Mouse (Mus musculus) liver, embryonic 16.5 days (tissue): ENCODE results near the gene Pih1d3. TPM values are rescaled to one million over a fixed set of nuclear protein-coding genes. Genes with fewer than 3 reads are reported as not detected.

Source experiments
- ATAC-seq: fragments of 200-750 bp; cut with Nextera tagmentation; 2 replicates; pipeline ENCODE4 v1.8.0; 2017; ENCODE audit warnings: low read depth, mild to moderate bottlenecking, moderate number of reproducible peaks, moderate library complexity
- H3K27ac ChIP-seq: fragments of 300-500 bp; sonication (generic); 2 replicates; pipeline ENCODE4 v1.5.1; 2014; ENCODE audit warnings: mild to moderate bottlenecking, low read length
- H3K27me3 ChIP-seq: fragments of 300-500 bp; sonication (generic); 2 replicates; pipeline ENCODE4 v1.6.1; 2014; ENCODE audit warnings: low read depth, low read length, mixed read lengths; ENCODE audit not compliant: control insufficient read depth, insufficient read depth
- H3K36me3 ChIP-seq: fragments of 300-500 bp; sonication (generic); 2 replicates; pipeline ENCODE4 v1.6.1; 2014; ENCODE audit warnings: mild to moderate bottlenecking; ENCODE audit not compliant: control insufficient read depth, insufficient read depth
- H3K4me1 ChIP-seq: fragments of 300-500 bp; sonication (generic); 2 replicates; pipeline ENCODE4 v1.6.1; 2014; ENCODE audit warnings: low read depth, low read length, mixed read lengths; ENCODE audit not compliant: control insufficient read depth
- H3K4me2 ChIP-seq: fragments of 300-500 bp; sonication (generic); 2 replicates; pipeline ENCODE4 v1.6.1; 2014; ENCODE audit warnings: low read depth, low read length, mixed read lengths
- H3K4me3 ChIP-seq: fragments of 300-500 bp; sonication (generic); 2 replicates; pipeline ENCODE4 v1.5.1; 2014; ENCODE audit warnings: low read depth, mild to moderate bottlenecking, low read length
- H3K9ac ChIP-seq: fragments of 300-500 bp; sonication (generic); 2 replicates; pipeline ENCODE4 v1.6.1; 2014; ENCODE audit warnings: low read depth, low read length
- H3K9me3 ChIP-seq: fragments of 300-500 bp; sonication (generic); replicated peaks from 2 replicates; pipeline ENCODE4 v1.6.1; 2016; ENCODE audit warnings: low read length; ENCODE audit not compliant: control insufficient read depth
- WGBS: fragments of 180-500 bp; shearing (Covaris S2); extraction: QIAGEN DNeasy Blood & Tissue Kit; methylation state at CpG from one replicate; pipeline ENCODE4 v1.1.7; 2014; ENCODE audit not compliant: insufficient replicate concordance; 5-methylcytosine and 5-hydroxymethylcytosine counted together
- polyA plus RNA-seq: library from polyadenylated mRNA; unstranded; fragments of >200 nt; fragmentation: Nextera tagmentation; extraction: Ambion mirVana; gene quantifications from 2 replicates; pipeline ENCODE4 v1.2.1, GENCODE M21; 2015

Pih1d3 gene
- polyA plus RNA-seq, 1 experiment from 2014 or later: not detected

DNA sequence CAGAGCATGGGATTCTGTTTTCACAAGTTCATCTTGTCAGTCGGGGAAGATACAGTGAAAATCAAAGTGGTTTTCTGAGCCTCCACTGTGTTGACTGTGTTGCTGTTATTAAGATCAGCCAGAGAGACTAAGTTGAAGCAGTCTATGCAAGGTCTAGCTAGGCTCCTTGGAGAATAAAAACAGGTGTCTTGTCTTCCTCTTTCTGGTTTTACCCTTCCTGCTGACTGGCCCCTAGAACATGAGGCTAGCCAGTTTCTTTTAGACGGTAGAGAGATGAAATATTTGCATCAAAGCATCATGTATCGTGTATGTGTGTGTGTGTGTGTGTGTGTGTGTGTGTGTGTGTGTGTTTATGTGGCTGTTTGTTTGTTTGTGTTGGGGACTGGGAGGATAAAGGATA lies 16.9 kb upstream of the Pih1d3 start:
- Histone ChIP-seq H3K27me3 (no peaks in the 10 kb centered on the region), H3K27ac (no peak overlapping the region), H3K4me2 (no peak overlapping the region), H3K4me3 (no peak overlapping the region), H3K36me3 (no peaks in the 10 kb centered on the region), H3K9me3 (no peaks in the 10 kb centered on the region), H3K4me1 (no peaks in the 10 kb centered on the region), H3K9ac (no peak overlapping the region)
- no peak for ATAC-seq
- WGBS: 47% methylated on average over 3 of the region's 3 CpGs

GRCm38 (mm10) chr1:31210144-31210543 lies 12.5 kb upstream of the Pih1d3 start:
- no peak for ATAC-seq
- under 1% methylated on average over 5 of the region's 5 CpGs for WGBS
- no peaks in the 10 kb centered on the region for H3K4me1 ChIP-seq
- H3K9me3 ChIP-seq: no peaks in the 10 kb centered on the region
- H3K27me3 ChIP-seq: no peaks in the 10 kb centered on the region
- no peak overlapping the region for H3K27ac ChIP-seq
- no peak overlapping the region for H3K4me3 ChIP-seq
- H3K9ac ChIP-seq: no peak overlapping the region
- H3K4me2 ChIP-seq: no peak overlapping the region
- no peaks in the 10 kb centered on the region for H3K36me3 ChIP-seq

DNA sequence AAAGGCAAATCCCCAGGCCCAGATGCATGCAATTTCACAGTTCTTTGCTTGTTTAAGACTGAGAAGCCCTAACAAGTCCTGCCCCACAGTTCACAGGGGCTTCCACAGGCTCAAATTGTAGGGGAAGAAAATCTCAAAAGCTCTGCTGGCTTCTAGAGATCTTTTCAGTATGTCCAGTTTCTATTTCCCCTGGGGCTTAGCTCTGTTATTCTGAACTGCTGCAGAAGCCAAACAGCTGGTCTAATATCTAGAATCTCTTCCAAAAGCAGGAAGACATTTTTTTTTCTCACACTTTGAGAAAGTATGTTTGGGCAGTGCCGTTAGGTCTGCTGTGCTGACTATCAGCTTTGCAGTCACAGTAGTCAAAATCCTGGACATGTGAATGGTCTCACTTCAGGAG lies 7.8 kb upstream of the Pih1d3 start:
- Histone ChIP-seq H3K4me1 (no peaks in the 10 kb centered on the region), H3K27me3 (no peaks in the 10 kb centered on the region), H3K4me3 (no peak overlapping the region), H3K27ac (no peak overlapping the region), H3K9me3 (no peaks in the 10 kb centered on the region), H3K9ac (no peak overlapping the region), H3K4me2 (no peak overlapping the region), H3K36me3 (no peaks in the 10 kb centered on the region)
- WGBS: 75% methylated on average over 1 of the region's 1 CpGs
- ATAC-seq: no peak

GRCm38 (mm10) chr1:31220599-31221250 lies 1.9 kb upstream of the Pih1d3 start:
- no peak overlapping the region for H3K4me2 ChIP-seq
- H3K4me3 ChIP-seq: no peak overlapping the region
- H3K9ac ChIP-seq: no peak overlapping the region
- no peak for ATAC-seq
- H3K27ac ChIP-seq: no peak overlapping the region
- 60% methylated on average over 4 of the region's 4 CpGs for WGBS
- no peaks in the 10 kb centered on the region for H3K9me3 ChIP-seq
- no peaks in the 10 kb centered on the region for H3K36me3 ChIP-seq
- no peaks in the 10 kb centered on the region for H3K4me1 ChIP-seq
- H3K27me3 ChIP-seq: no peaks in the 10 kb centered on the region

DNA sequence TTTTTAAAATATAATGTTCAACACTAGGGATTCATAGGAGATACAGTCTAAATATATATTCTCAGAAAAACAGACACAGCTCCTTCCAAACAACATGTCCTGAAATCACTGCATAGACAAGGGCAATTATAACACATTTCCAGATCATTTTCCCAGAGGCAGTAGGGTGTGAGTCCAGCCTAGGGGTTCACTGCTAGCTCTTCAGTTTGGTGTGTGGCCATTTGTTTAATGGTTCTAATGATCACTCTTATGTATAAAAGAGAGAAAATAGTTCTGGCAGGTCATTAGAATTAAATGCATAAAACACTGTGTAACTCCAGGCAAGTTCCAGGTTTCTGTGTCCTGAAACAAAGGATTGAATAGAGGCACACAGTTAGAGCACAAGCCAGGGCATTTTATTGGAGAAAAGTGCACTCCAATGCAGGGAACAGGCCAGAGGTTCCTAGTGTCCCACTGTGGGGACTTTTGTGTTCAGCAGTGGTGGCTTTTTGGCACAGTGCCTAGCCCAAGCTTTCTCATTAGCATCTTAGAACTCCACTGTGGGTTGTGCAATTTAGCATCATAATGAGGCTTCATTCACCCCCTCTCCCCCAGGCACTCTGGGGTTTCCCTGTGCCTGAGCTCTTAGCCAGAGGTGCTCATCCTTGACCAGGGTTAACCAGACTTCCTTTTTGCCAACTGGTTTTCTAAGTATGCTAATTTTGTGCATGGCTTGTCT lies 10.8 kb downstream of the Pih1d3 start:
- Histone ChIP-seq H3K27ac (no peak overlapping the region), H3K27me3 (no peaks in the 10 kb centered on the region), H3K9me3 (no peaks in the 10 kb centered on the region), H3K4me3 (no peak overlapping the region), H3K9ac (no peak overlapping the region), H3K4me1 (no peaks in the 10 kb centered on the region), H3K4me2 (no peak overlapping the region), H3K36me3 (no peaks in the 10 kb centered on the region)
- ATAC-seq: no peak

- no peak overlapping the region for H3K4me2 ChIP-seq
These were observed 37.7 kb downstream of the Pih1d3 start for GRCm38 (mm10) chr1:31260218-31260923.

More at GRCm38 (mm10) chr1:31260218-31260923, 37.7 kb downstream of the Pih1d3 start:
- no peak overlapping the region for H3K4me3 ChIP-seq
- WGBS: 55% methylated on average over 10 of the region's 10 CpGs
- H3K36me3 ChIP-seq: no peaks in the 10 kb centered on the region
- no peak overlapping the region for H3K9ac ChIP-seq
- no peaks in the 10 kb centered on the region for H3K9me3 ChIP-seq
- H3K4me1 ChIP-seq: no peaks in the 10 kb centered on the region
- no peak overlapping the region for H3K27ac ChIP-seq
- H3K27me3 ChIP-seq: no peaks in the 10 kb centered on the region
- ATAC-seq: no peak

Other genes with a start within 250 kb of the Pih1d3 start
- gene AC153137.1, start 244.9 kb upstream of the Pih1d3 start, polyA plus RNA-seq: not detected in 2 replicates
- not detected in 2 replicates for gene Lgsn, start 46.4 kb upstream of the Pih1d3 start, polyA plus RNA-seq
- 0.09 TPM in 1 of 2 replicates, not detected in the other for gene 4931428L18Rik, start 154 bp upstream of the Pih1d3 start, polyA plus RNA-seq